Mouse (Mus musculus) forebrain, embryonic 14.5 days (tissue): ENCODE results near the gene Tapt1. TPM values are rescaled to one million over a fixed set of nuclear protein-coding genes. Genes with fewer than 3 reads are reported as not detected.
A peak's percentile ranks its signal among the peaks of the same experiment; 100 is the strongest.

Source experiments
- ATAC-seq: fragments of 200-750 bp; cut with Nextera tagmentation; 2 replicates; pipeline ENCODE4 v1.8.0; 2017; ENCODE audit warnings: mild to moderate bottlenecking, moderate library complexity
- DNase-seq: peaks from one replicate; pipeline ENCODE4 v3.0.0-alpha.2; 2015; ENCODE audit warnings: low spot score
- H3K27ac ChIP-seq: fragments of 300-500 bp; sonication (generic); 2 replicates; pipeline ENCODE4 v1.5.1; 2014; ENCODE audit warnings: low read depth, mild to moderate bottlenecking, control low read depth, low read length, moderate library complexity
- H3K27me3 ChIP-seq: fragments of 300-500 bp; sonication (generic); replicated peaks from 2 replicates; pipeline ENCODE4 v1.6.1; 2014; ENCODE audit warnings: low read length, control low read depth, mixed read lengths; ENCODE audit not compliant: control insufficient read depth, insufficient read depth
- H3K36me3 ChIP-seq: fragments of 300-500 bp; sonication (generic); 2 replicates; pipeline ENCODE4 v1.6.1; 2014; ENCODE audit warnings: low read length, control low read depth; ENCODE audit not compliant: control insufficient read depth, insufficient read depth
- H3K4me1 ChIP-seq: fragments of 300-500 bp; sonication (generic); 2 replicates; pipeline ENCODE4 v1.6.1; 2014; ENCODE audit warnings: antibody characterized with exemption, low read length, control low read depth; ENCODE audit not compliant: control insufficient read depth, insufficient read depth
- H3K4me2 ChIP-seq: fragments of 300-500 bp; sonication (generic); 2 replicates; pipeline ENCODE4 v1.6.1; 2014; ENCODE audit warnings: mild to moderate bottlenecking, control low read depth, low read length
- H3K4me3 ChIP-seq: fragments of 300-500 bp; sonication (generic); 2 replicates; pipeline ENCODE4 v1.5.1; 2014; ENCODE audit warnings: low read depth, low read length, control low read depth
- H3K9ac ChIP-seq: fragments of 300-500 bp; sonication (generic); 2 replicates; pipeline ENCODE4 v1.6.1; 2014; ENCODE audit warnings: mild to moderate bottlenecking, low read length, control low read depth, moderate library complexity
- H3K9me3 ChIP-seq: fragments of 300-500 bp; sonication (generic); replicated peaks from 2 replicates; pipeline ENCODE4 v1.6.1; 2016; ENCODE audit warnings: low read length, control low read depth, mixed read lengths; ENCODE audit not compliant: control insufficient read depth
- WGBS: fragments of 180-500 bp; shearing (Covaris S2); extraction: QIAGEN DNeasy Blood & Tissue Kit; methylation state at CpG from one replicate; pipeline ENCODE4 v1.1.7; 2014; 5-methylcytosine and 5-hydroxymethylcytosine counted together
- polyA plus RNA-seq: library from polyadenylated mRNA; unstranded; fragments of >200 nt; fragmentation: Nextera tagmentation; extraction: Ambion mirVana; gene quantifications from 2 replicates; pipeline ENCODE4 v1.2.1, GENCODE M21; 2014

The Tapt1 gene
- polyA plus RNA-seq, 1 experiment from 2014 or later, result 26.2 TPM

GRCm38 (mm10) chr5:44214025-44214424 lies 12.4 kb downstream of the Tapt1 start:
- H3K36me3 ChIP-seq, result peaks cover 10% of the 10 kb centered on the region
- H3K4me2 ChIP-seq, result no peak overlapping the region
- no peak for DNase-seq
- no peaks in the 10 kb centered on the region for H3K27me3 ChIP-seq
- no peaks in the 10 kb centered on the region for H3K9me3 ChIP-seq
- H3K27ac ChIP-seq, result no peak overlapping the region
- H3K9ac ChIP-seq, result no peak overlapping the region
- H3K4me3 ChIP-seq, result no peak overlapping the region
- H3K4me1 ChIP-seq, result no peaks in the 10 kb centered on the region
- ATAC-seq, result no peak
- WGBS, result 93% methylated on average over 2 of the region's 2 CpGs

GRCm38 (mm10) chr5:44213391-44213790 lies 13.0 kb downstream of the Tapt1 start:
- DNase-seq (no peak), ATAC-seq (no peak)
- H3K4me3 ChIP-seq, result no peak overlapping the region
- H3K36me3 ChIP-seq, result peaks cover 10% of the 10 kb centered on the region
- H3K27me3 ChIP-seq, result no peaks in the 10 kb centered on the region
- no peak overlapping the region for H3K27ac ChIP-seq
- no peak overlapping the region for H3K4me2 ChIP-seq
- no peaks in the 10 kb centered on the region for H3K9me3 ChIP-seq
- 92% methylated on average over 5 of the region's 5 CpGs for WGBS
- no peak overlapping the region for H3K9ac ChIP-seq
- no peaks in the 10 kb centered on the region for H3K4me1 ChIP-seq

GRCm38 (mm10) chr5:44211818-44212465 lies 14.5 kb downstream of the Tapt1 start:
- H3K9me3 ChIP-seq, result no peaks in the 10 kb centered on the region
- H3K4me2 ChIP-seq, result no peak overlapping the region
- ATAC-seq (no peak), DNase-seq (no peak)
- H3K27me3 ChIP-seq, result no peaks in the 10 kb centered on the region
- no peak overlapping the region for H3K27ac ChIP-seq
- no peak overlapping the region for H3K4me3 ChIP-seq
- H3K4me1 ChIP-seq, result no peaks in the 10 kb centered on the region
- no peak overlapping the region for H3K9ac ChIP-seq
- peaks cover 4% of the 10 kb centered on the region for H3K36me3 ChIP-seq
- 94% methylated on average over 6 of the region's 6 CpGs for WGBS

- H3K27ac ChIP-seq, result no peak overlapping the region
- no peaks in the 10 kb centered on the region for H3K27me3 ChIP-seq
- no peak overlapping the region for H3K4me3 ChIP-seq
- H3K9ac ChIP-seq, result no peak overlapping the region
- no peak overlapping the region for H3K4me2 ChIP-seq
- no peaks in the 10 kb centered on the region for H3K4me1 ChIP-seq
- ATAC-seq (no peak), DNase-seq (no peak)
- H3K9me3 ChIP-seq, result no peaks in the 10 kb centered on the region
- 89% methylated on average over 4 of the region's 4 CpGs for WGBS
- no peaks in the 10 kb centered on the region; the same call in 1 of the 2 replicates for H3K36me3 ChIP-seq
Measured at GRCm38 (mm10) chr5:44207286-44207685, 19.1 kb downstream of the Tapt1 start.

- ATAC-seq (no peak), DNase-seq (no peak)
- no peaks in the 10 kb centered on the region; the same call in 1 of the 2 replicates for H3K36me3 ChIP-seq
- no peak overlapping the region for H3K4me2 ChIP-seq
- no peak overlapping the region for H3K4me3 ChIP-seq
- H3K9me3 ChIP-seq, result no peaks in the 10 kb centered on the region
- WGBS, result 88% methylated on average over 5 of the region's 5 CpGs
- H3K9ac ChIP-seq, result no peak overlapping the region
- H3K27me3 ChIP-seq, result no peaks in the 10 kb centered on the region
- no peak overlapping the region for H3K27ac ChIP-seq
- no peaks in the 10 kb centered on the region for H3K4me1 ChIP-seq
Measured at GRCm38 (mm10) chr5:44206651-44207050, 19.8 kb downstream of the Tapt1 start.

GRCm38 (mm10) chr5:44203410-44203809 lies 23.0 kb downstream of the Tapt1 start:
- DNase-seq (peak; percentile 10), ATAC-seq (no peak)
- H3K4me2 ChIP-seq, result no peak overlapping the region
- H3K27me3 ChIP-seq, result no peaks in the 10 kb centered on the region
- WGBS, result 66% methylated on average over 1 of the region's 1 CpGs
- no peak overlapping the region for H3K27ac ChIP-seq
- no peak overlapping the region for H3K9ac ChIP-seq
- H3K9me3 ChIP-seq, result no peaks in the 10 kb centered on the region
- no peaks in the 10 kb centered on the region for H3K4me1 ChIP-seq
- no peaks in the 10 kb centered on the region for H3K36me3 ChIP-seq
- no peak overlapping the region for H3K4me3 ChIP-seq

GRCm38 (mm10) chr5:44201665-44202064 lies 24.8 kb downstream of the Tapt1 start:
- no peak overlapping the region for H3K9ac ChIP-seq
- H3K36me3 ChIP-seq, result no peaks in the 10 kb centered on the region
- H3K4me1 ChIP-seq, result no peaks in the 10 kb centered on the region
- no peaks in the 10 kb centered on the region for H3K9me3 ChIP-seq
- no peak overlapping the region for H3K4me3 ChIP-seq
- peak; percentile 40 for DNase-seq
- no peak overlapping the region for H3K27ac ChIP-seq
- ATAC-seq, result no peak
- H3K27me3 ChIP-seq, result no peaks in the 10 kb centered on the region
- H3K4me2 ChIP-seq, result no peak overlapping the region

GRCm38 (mm10) chr5:44199109-44199508 lies 27.3 kb downstream of the Tapt1 start:
- WGBS, result 100% methylated on average over 4 of the region's 4 CpGs
- H3K36me3 ChIP-seq, result peaks cover 1% of the 10 kb centered on the region
- H3K9ac ChIP-seq, result no peak overlapping the region
- no peak overlapping the region for H3K27ac ChIP-seq
- ATAC-seq (no peak), DNase-seq (no peak)
- H3K27me3 ChIP-seq, result no peaks in the 10 kb centered on the region
- no peaks in the 10 kb centered on the region for H3K9me3 ChIP-seq
- H3K4me2 ChIP-seq, result no peak overlapping the region
- no peaks in the 10 kb centered on the region for H3K4me1 ChIP-seq
- no peak overlapping the region for H3K4me3 ChIP-seq

GRCm38 (mm10) chr5:44198471-44198870 lies 28.0 kb downstream of the Tapt1 start:
- Histone ChIP-seq H3K4me3 (no peak overlapping the region), H3K9ac (no peak overlapping the region), H3K27me3 (no peaks in the 10 kb centered on the region), H3K36me3 (peaks cover 8% of the 10 kb centered on the region), H3K4me1 (no peaks in the 10 kb centered on the region), H3K27ac (no peak overlapping the region), H3K9me3 (no peaks in the 10 kb centered on the region), H3K4me2 (no peak overlapping the region)
- DNase-seq, result no peak
- ATAC-seq, result no peak
- WGBS, result 67% methylated on average over 4 of the region's 4 CpGs
